Mouse (Mus musculus) C2C12 (cell line): ENCODE measurements at regions not wholly inside any gene's neighbourhood (a gene's known extent, or its start where the extent isn't known, plus 50 kb on each side); places are given as distances from the start of the nearest gene placed in this dataset.
A peak's percentile ranks its signal among the peaks of the same experiment; 100 is the strongest.

ENCODE experiments used
- CTCF ChIP-seq: IDR thresholded peaks from one replicate; pipeline ENCODE4 v1.5.1; 2011; ENCODE audit not compliant: control insufficient read depth, insufficient read depth, insufficient read length
- FOSL1 ChIP-seq: IDR thresholded peaks from one replicate; pipeline ENCODE4 v1.8.0; 2011; ENCODE audit warnings: mild to moderate bottlenecking, low read length; ENCODE audit not compliant: poor library complexity, insufficient read depth, severe bottlenecking
- MAX ChIP-seq: IDR thresholded peaks from one replicate; pipeline ENCODE4 v1.6.1; 2011; ENCODE audit warnings: mild to moderate bottlenecking, control low read depth
- MYOD1 ChIP-seq: IDR thresholded peaks from one replicate; pipeline ENCODE4 v1.6.1; 2011; ENCODE audit warnings: low read depth; ENCODE audit not compliant: control insufficient read depth, insufficient read length
- USF1 ChIP-seq: IDR thresholded peaks from one replicate; pipeline ENCODE4 v1.6.1; 2011; ENCODE audit warnings: low read depth, mild to moderate bottlenecking, control low read depth, moderate library complexity

DNA sequence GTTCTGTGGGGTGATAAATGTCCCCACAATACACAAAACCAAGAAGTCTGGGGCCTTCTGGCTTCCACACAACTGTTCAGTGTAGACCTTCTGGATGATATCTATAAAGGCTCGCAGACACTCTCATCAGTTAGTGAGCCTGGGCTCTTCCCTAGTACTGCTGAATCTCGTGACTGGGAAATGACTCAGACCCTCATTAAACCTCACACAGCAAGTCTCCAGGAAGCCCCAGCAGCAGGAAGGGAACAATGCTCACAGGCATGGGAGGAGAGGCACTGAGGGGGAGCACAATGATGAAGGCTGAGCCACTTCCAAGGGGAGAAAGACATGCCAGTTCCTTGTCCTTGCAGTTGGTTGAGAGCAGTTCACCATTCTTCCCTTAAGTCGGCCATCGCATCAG lies 66.5 kb upstream of the Btg1 start:
- TF ChIP-seq MAX: no peak
- TF ChIP-seq USF1: peak; percentile 39
- TF ChIP-seq CTCF: no peak
- TF ChIP-seq FOSL1: no peak
- no peak for TF ChIP-seq MYOD1
